Mouse (Mus musculus): Measurements from ENCODE around the gene Elovl7.

The Elovl7 gene

GRCm38 (mm10) chr13:108214081-108214484 lies at the start of gene Elovl7:
Gene Elovl7 (plus strand): TSS chr13:108214404.
- DNase-seq (ENCODE audit: low spot score in 2 of 2), result peak; percentile 80 to 83

GRCm38 (mm10) chr13:108164621-108165020 lies 49.6 kb upstream of the Elovl7 start:
- no peak for DNase-seq (ENCODE audit: low spot score in 2 of 2)

- no peak for DNase-seq (ENCODE audit: low spot score in 2 of 2)
Observed at GRCm38 (mm10) chr13:108170002-108170401, 44.2 kb upstream of the Elovl7 start.

- no peak for DNase-seq (ENCODE audit: low spot score in 2 of 2)
Observed at GRCm38 (mm10) chr13:108170511-108170910, 43.7 kb upstream of the Elovl7 start.

- DNase-seq (ENCODE audit: low spot score in 2 of 2), result no peak
Observed at GRCm38 (mm10) chr13:108179618-108180017, 34.6 kb upstream of the Elovl7 start.

GRCm38 (mm10) chr13:108180821-108181220 lies 33.4 kb upstream of the Elovl7 start:
- no peak for DNase-seq (ENCODE audit: low spot score in 2 of 2)

- DNase-seq (ENCODE audit: low spot score in 2 of 2), result no peak
Observed at GRCm38 (mm10) chr13:108184743-108185255, 29.4 kb upstream of the Elovl7 start.

- DNase-seq (ENCODE audit: low spot score in 2 of 2), result no peak
Observed at GRCm38 (mm10) chr13:108185530-108185929, 28.7 kb upstream of the Elovl7 start.

GRCm38 (mm10) chr13:108187994-108188393 lies 26.2 kb upstream of the Elovl7 start:
- DNase-seq (ENCODE audit: low spot score in 2 of 2), result no peak

GRCm38 (mm10) chr13:108191074-108191720 lies 23.0 kb upstream of the Elovl7 start:
- peak; percentile 44 to 57 for DNase-seq (ENCODE audit: low spot score in 2 of 2)

GRCm38 (mm10) chr13:108195474-108195873 lies 18.7 kb upstream of the Elovl7 start:
- DNase-seq (ENCODE audit: low spot score in 2 of 2), result no peak

GRCm38 (mm10) chr13:108204857-108205256 lies 9.3 kb upstream of the Elovl7 start:
- no peak for DNase-seq (ENCODE audit: low spot score in 2 of 2)

GRCm38 (mm10) chr13:108207447-108207846 lies 6.8 kb upstream of the Elovl7 start:
- DNase-seq (ENCODE audit: low spot score in 2 of 2), result no peak

- DNase-seq (ENCODE audit: low spot score in 2 of 2), result no peak
Observed at GRCm38 (mm10) chr13:108208090-108208489, 6.1 kb upstream of the Elovl7 start.

- DNase-seq (ENCODE audit: low spot score in 2 of 2), result no peak
Observed at GRCm38 (mm10) chr13:108210960-108211359, 3.2 kb upstream of the Elovl7 start.

- no peak for DNase-seq (ENCODE audit: low spot score in 2 of 2)
Observed at GRCm38 (mm10) chr13:108212397-108213018, 1.7 kb upstream of the Elovl7 start.

- peak in 1 of 2 experiments; percentile 10 for DNase-seq (ENCODE audit: low spot score in 2 of 2)
Observed at GRCm38 (mm10) chr13:108214485-108215107, 392 bp downstream of the Elovl7 start.

GRCm38 (mm10) chr13:108215231-108215780 lies 1.1 kb downstream of the Elovl7 start:
- DNase-seq (ENCODE audit: low spot score in 2 of 2), result no peak

- no peak for DNase-seq (ENCODE audit: low spot score in 2 of 2)
Observed at GRCm38 (mm10) chr13:108219773-108220172, 5.6 kb downstream of the Elovl7 start.

- DNase-seq (ENCODE audit: low spot score in 2 of 2), result no peak
Observed at GRCm38 (mm10) chr13:108229191-108229590, 15.0 kb downstream of the Elovl7 start.

- no peak for DNase-seq (ENCODE audit: low spot score in 2 of 2)
Observed at GRCm38 (mm10) chr13:108229634-108230330, 15.6 kb downstream of the Elovl7 start.

GRCm38 (mm10) chr13:108240012-108240411 lies 25.8 kb downstream of the Elovl7 start:
- peak in 1 of 2 experiments; percentile 3 for DNase-seq (ENCODE audit: low spot score in 2 of 2)

Measured in urinary bladder, postnatal 36 days (tissue).